Mouse (Mus musculus) midbrain, embryonic 12.5 days (tissue): ENCODE measurements around the gene Nhlrc4. TPM values are rescaled to one million over a fixed set of nuclear protein-coding genes. Genes with fewer than 3 reads are reported as not detected.
A peak's percentile ranks its signal among the peaks of the same experiment; 100 is the strongest.

ENCODE experiments used
- ATAC-seq: fragments of 200-750 bp; cut with Nextera tagmentation; 2 replicates; pipeline ENCODE4 v1.8.0; 2017; ENCODE audit warnings: low read depth, moderate TSS enrichment, moderate library complexity; ENCODE audit not compliant: low FRiP score
- H3K27ac ChIP-seq: fragments of 300-500 bp; sonication (generic); replicated peaks from 2 replicates; pipeline ENCODE4 v1.5.1; 2016; ENCODE audit warnings: mild to moderate bottlenecking
- H3K27me3 ChIP-seq: fragments of 300-500 bp; sonication (generic); 2 replicates; pipeline ENCODE4 v1.6.1; 2016; ENCODE audit warnings: mild to moderate bottlenecking
- H3K36me3 ChIP-seq: fragments of 300-500 bp; sonication (generic); 2 replicates; pipeline ENCODE4 v1.6.1; 2016
- H3K4me1 ChIP-seq: fragments of 300-500 bp; sonication (generic); 2 replicates; pipeline ENCODE4 v1.6.1; 2016
- H3K4me2 ChIP-seq: fragments of 300-500 bp; sonication (generic); replicated peaks from 2 replicates; pipeline ENCODE4 v1.6.1; 2016; ENCODE audit warnings: mild to moderate bottlenecking, moderate library complexity
- H3K4me3 ChIP-seq: fragments of 300-500 bp; sonication (generic); 2 replicates; pipeline ENCODE4 v1.5.1; 2016; ENCODE audit warnings: mild to moderate bottlenecking
- H3K9ac ChIP-seq: fragments of 300-500 bp; sonication (generic); replicated peaks from 2 replicates; pipeline ENCODE4 v1.6.1; 2016; ENCODE audit warnings: mild to moderate bottlenecking, moderate library complexity
- H3K9me3 ChIP-seq: fragments of 300-500 bp; sonication (generic); 2 replicates; pipeline ENCODE4 v1.6.1; 2016; ENCODE audit warnings: mild to moderate bottlenecking
- WGBS: fragments of 180-500 bp; shearing (Covaris S2); methylation state at CpG from one replicate; pipeline ENCODE4 v1.1.7; 2016; 5-methylcytosine and 5-hydroxymethylcytosine counted together
- polyA plus RNA-seq: library from polyadenylated mRNA; unstranded; fragments of >200 nt; fragmentation: Nextera tagmentation; extraction: Ambion mirVana; gene quantifications from 2 replicates; pipeline ENCODE4 v1.2.1, GENCODE M21; 2016

Nhlrc4 gene
- polyA plus RNA-seq = 0.26 and 0.61 TPM in 2 replicates

DNA sequence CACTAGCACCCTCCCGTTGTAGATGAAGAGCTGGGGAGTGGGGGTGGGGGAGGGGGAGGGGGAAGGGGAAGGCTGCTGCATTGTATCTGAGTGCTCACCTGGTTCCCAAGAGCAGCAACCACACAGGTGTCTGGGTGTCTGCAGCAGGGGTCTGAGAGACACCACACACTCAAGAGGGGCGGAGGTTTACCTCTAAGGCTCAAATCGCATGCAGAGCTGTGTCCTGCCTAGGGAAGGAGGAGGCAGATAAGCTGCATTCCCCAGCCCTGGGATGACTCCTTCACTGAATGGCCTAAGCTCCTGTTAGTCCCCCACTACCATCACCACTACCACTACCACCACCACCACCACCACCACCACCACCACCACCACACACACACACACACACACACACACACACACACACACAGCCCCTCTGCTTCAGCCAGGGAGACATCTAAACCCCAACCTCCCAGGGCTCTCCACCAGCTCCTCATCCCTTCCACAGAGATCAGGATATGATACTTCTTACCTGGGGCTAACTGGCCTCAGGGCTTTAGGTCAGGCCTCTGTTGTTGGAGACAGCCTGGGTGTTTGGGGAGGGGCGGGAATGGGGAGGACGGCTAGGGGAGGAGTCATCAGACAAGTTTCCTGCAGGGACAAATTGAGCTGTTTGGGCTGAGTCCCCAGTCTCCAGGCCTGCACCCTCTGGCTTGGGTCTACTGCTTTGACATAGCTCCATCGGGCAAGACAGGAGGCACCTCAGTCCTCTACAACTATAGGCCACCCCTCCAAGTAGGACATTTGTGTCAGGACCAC lies at the start of gene Nhlrc4, which contains the start of gene Pigq:
Gene Nhlrc4, minus strand, starts transcription at position 596 of the 798 bp plus-strand sequence.
Gene Pigq, minus strand, starts transcription at position 571 of the 798 bp plus-strand sequence.
- Histone ChIP-seq H3K4me1 (peaks cover 8% of the 10 kb centered on the region), H3K27ac (no peak within 1 kb of the TSS)

GRCm38 (mm10) chr17:25993489-25993888 lies 48.7 kb upstream of the Nhlrc4 start:
- Histone ChIP-seq H3K27ac (no peak overlapping the region), H3K4me3 (no peak overlapping the region), H3K4me1 (no peaks in the 10 kb centered on the region), H3K4me2 (no peak overlapping the region), H3K9me3 (no peaks in the 10 kb centered on the region), H3K27me3 (no peaks in the 10 kb centered on the region), H3K9ac (no peak overlapping the region), H3K36me3 (peaks cover 92% of the 10 kb centered on the region)
- 90% methylated on average over 3 of the region's 3 CpGs for WGBS
- no peak for ATAC-seq

More for the DNA sequence above, at the start of gene Nhlrc4, which contains the start of gene Pigq:
- no peak within 1 kb of the TSS for H3K4me2 ChIP-seq
- WGBS = 55% methylated on average over 6 of the region's 6 CpGs
- H3K27me3 ChIP-seq = peaks cover 5% of the 10 kb centered on the region
- H3K9ac ChIP-seq = no peak within 1 kb of the TSS
- ATAC-seq = no peak
- no peaks in the 10 kb centered on the region for H3K36me3 ChIP-seq
- H3K9me3 ChIP-seq = no peaks in the 10 kb centered on the region
- no peak within 1 kb of the TSS for H3K4me3 ChIP-seq

DNA sequence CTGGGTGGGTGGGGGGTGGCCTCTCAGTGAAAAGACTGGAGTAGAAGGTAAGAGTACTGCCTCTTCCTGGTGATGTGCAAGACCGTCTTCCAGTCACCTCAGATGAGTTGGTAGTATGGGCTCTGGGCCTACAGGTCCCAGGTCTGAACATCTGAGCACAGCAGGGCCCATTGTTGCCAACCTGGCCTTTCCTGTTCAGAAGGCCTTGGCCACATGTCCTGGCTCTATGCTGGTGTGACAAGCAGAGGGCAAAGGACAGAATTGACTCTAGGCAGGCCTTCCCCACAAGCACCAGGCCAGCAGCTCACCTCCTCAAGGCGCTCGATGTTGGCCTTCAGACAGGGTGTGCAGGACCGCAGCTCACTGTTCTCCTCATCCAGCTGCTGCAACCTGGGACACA lies 47.5 kb upstream of the Nhlrc4 start:
- no peaks in the 10 kb centered on the region for H3K4me1 ChIP-seq
- no peaks in the 10 kb centered on the region for H3K9me3 ChIP-seq
- no peak overlapping the region for H3K27ac ChIP-seq
- H3K27me3 ChIP-seq = no peaks in the 10 kb centered on the region
- no peak overlapping the region for H3K4me3 ChIP-seq
- no peak for ATAC-seq
- peaks cover 84% of the 10 kb centered on the region for H3K36me3 ChIP-seq
- no peak overlapping the region for H3K9ac ChIP-seq
- no peak overlapping the region for H3K4me2 ChIP-seq
- 95% methylated on average over 4 of the region's 4 CpGs for WGBS

DNA sequence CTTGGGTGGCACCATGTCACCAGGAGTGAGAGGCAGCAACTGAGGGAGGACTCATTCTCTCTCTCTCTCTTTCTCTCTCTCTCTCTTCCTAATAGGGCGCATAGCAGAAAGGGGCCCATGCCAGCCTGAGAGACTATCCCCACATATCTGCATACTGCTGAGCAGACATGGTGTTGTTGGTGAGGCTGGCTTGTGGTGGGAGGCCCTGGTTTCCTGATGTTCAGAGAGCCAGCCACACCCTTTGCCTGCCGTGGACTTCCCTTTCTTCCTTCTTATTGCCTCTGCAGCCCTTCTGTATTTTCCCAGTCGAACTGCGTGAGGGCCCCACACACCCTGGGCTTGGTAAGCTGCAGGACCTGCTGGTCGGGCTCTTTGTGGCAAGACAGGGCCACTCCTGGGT lies 45.6 kb upstream of the Nhlrc4 start:
- no peaks in the 10 kb centered on the region for H3K27me3 ChIP-seq
- ATAC-seq = no peak
- no peak overlapping the region for H3K27ac ChIP-seq
- H3K4me2 ChIP-seq = no peak overlapping the region
- H3K9ac ChIP-seq = no peak overlapping the region
- H3K9me3 ChIP-seq = no peaks in the 10 kb centered on the region
- H3K4me3 ChIP-seq = no peak overlapping the region
- no peaks in the 10 kb centered on the region; the same call in 1 of the 2 replicates for H3K4me1 ChIP-seq
- peaks cover 70% of the 10 kb centered on the region for H3K36me3 ChIP-seq
- 89% methylated on average over 5 of the region's 5 CpGs for WGBS

DNA sequence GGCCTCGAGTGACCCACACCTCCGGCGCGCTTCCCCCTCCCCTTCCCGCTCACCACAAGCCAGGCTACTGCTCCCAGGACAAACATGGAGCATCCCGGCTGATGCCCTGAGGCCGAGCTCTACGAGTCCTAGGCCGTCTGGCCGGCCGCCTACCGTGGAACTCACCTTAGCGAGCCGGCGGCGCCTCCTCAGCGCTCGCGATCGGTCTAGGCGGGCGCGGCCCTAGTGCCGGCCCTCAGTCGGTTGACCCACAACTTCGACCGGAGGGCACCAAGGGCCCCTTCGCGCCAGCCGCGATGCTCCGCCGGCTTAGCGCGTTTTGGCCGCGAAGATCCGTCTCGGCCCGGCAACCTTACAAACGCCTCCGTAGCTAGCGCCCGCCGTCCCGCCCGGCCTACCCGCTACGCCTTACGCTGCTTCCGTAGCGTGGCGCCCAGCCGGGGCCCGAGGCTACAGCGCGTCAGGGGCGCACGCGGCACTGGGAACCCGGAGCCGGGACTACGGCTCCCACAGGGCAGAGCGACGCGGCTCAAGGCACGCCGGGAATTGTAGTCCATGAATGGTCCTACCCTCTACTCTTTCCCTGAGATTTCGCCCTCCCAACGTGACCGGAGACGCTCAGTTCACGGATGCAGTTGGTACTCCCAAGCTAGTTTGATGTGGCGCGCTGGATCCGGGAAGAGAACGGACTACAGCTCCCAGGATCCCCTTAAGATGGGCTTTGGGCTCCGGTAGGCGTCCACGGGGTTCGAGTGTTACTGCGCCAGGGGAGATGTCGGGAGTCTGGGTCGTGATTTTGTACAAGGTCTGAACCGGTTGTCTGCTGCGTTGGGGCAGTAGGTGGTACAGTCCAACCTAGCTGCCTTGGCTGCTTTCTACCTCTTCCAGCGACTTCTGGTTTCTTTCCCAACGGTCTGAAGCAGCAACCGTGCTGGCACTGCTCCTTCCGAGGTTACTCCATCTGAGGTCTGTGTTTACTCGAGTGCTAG lies 40.8 kb upstream of the Nhlrc4 start, which contains the start of gene Capn15:
Gene Capn15, minus strand, starts transcription at position 491 of the 989 bp plus-strand sequence.
- Histone ChIP-seq H3K9ac (peak within 1 kb of the TSS; percentile 86), H3K27me3 (no peaks in the 10 kb centered on the region), H3K4me3 (peak within 1 kb of the TSS; percentile 84), H3K9me3 (no peaks in the 10 kb centered on the region), H3K4me2 (peak within 1 kb of the TSS; percentile 93), H3K27ac (peak within 1 kb of the TSS; percentile 89), H3K36me3 (peaks cover 24% of the 10 kb centered on the region), H3K4me1 (peaks cover 19% of the 10 kb centered on the region)
- under 1% methylated on average over 91 of the region's 91 CpGs for WGBS
- ATAC-seq = peak; percentile 99

DNA sequence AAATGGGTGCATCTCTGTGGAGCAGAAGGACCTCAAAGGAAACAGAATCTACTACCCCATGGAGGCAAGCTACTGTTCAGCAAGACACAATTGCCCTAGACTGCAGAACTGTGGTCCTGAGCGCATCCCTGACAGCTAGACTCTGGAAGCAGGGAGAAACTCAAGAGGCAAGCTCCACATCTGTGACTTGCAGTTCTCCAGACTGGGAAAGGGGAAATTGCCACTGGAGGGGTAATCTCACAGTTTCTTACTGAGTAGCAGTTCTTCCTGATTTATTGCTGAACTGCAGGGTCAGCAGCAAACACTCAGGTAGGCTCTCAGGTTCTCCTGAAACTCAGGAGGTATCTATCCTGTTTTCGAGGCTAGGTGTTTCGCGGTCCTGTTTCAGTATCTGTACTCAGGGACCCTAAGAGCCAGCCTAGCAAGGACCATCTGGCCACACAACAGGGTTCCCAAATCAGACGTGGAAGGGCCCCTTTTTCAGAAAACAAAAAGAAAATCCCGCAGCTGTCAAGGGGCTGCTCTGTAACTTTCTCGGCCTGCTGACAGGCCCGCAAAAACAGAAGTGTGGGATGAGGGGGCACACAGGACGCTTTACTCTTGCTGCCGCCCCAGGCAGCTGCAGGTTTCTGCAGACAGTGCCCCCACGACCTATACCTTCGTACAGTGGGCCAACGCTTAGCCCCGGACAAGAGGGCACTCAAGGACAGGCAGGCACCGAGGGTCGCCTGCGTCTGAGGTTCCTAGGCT lies 40.0 kb upstream of the Nhlrc4 start:
- Histone ChIP-seq H3K36me3 (peaks cover 15% of the 10 kb centered on the region), H3K27me3 (no peaks in the 10 kb centered on the region), H3K4me1 (peaks cover 19% of the 10 kb centered on the region), H3K9ac (peak overlapping the region; percentile 86), H3K4me3 (peak overlapping the region; percentile 84), H3K27ac (peak overlapping the region; percentile 89), H3K9me3 (no peaks in the 10 kb centered on the region), H3K4me2 (peak overlapping the region; percentile 93)
- 13% methylated on average over 17 of the region's 17 CpGs for WGBS
- no peak for ATAC-seq

DNA sequence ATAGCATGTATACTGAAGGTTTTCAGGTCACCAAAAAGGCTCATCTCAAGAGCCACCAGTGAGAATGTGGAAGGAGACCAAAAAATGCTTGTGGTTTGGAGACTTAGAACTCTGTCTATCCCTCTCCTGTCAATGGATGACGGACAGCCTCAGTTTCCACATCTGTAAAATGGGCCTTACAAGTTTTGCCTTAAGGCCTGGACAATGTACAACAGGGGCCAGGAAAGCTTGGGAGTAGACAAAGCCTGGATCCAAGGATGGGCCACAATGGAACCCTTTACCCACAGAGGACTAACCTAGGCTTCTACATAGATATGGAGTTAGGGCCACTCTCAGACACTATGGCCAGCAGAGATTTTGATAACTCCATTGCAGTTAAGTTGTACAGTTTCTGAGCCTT lies 39.3 kb upstream of the Nhlrc4 start:
- Histone ChIP-seq H3K4me1 (peaks cover 19% of the 10 kb centered on the region), H3K4me2 (peak overlapping the region; percentile 93), H3K36me3 (peaks cover 10% of the 10 kb centered on the region; the same call in 1 of the 2 replicates), H3K9ac (peak overlapping the region; percentile 86; the same call in 1 of the 2 replicates), H3K9me3 (no peaks in the 10 kb centered on the region), H3K4me3 (peak overlapping the region; percentile 84), H3K27me3 (no peaks in the 10 kb centered on the region), H3K27ac (no peak overlapping the region)
- ATAC-seq = no peak
- WGBS = 100% methylated on average over 1 of the region's 1 CpGs

GRCm38 (mm10) chr17:25982913-25983312 lies 38.2 kb upstream of the Nhlrc4 start:
- 90% methylated on average over 3 of the region's 3 CpGs for WGBS

GRCm38 (mm10) chr17:25980854-25981253 lies 36.1 kb upstream of the Nhlrc4 start:
- Histone ChIP-seq H3K27ac (no peak overlapping the region), H3K27me3 (no peaks in the 10 kb centered on the region), H3K4me2 (no peak overlapping the region), H3K4me3 (no peak overlapping the region), H3K36me3 (no peaks in the 10 kb centered on the region), H3K4me1 (peaks cover 19% of the 10 kb centered on the region), H3K9ac (no peak overlapping the region), H3K9me3 (no peaks in the 10 kb centered on the region)
- WGBS = 90% methylated on average over 5 of the region's 5 CpGs
- no peak for ATAC-seq

More at GRCm38 (mm10) chr17:25982913-25983312, 38.2 kb upstream of the Nhlrc4 start:
- H3K9me3 ChIP-seq = no peaks in the 10 kb centered on the region
- no peaks in the 10 kb centered on the region for H3K27me3 ChIP-seq
- H3K4me1 ChIP-seq = peaks cover 19% of the 10 kb centered on the region
- no peaks in the 10 kb centered on the region for H3K36me3 ChIP-seq
- H3K27ac ChIP-seq = no peak overlapping the region
- no peak overlapping the region for H3K4me3 ChIP-seq
- no peak for ATAC-seq
- no peak overlapping the region for H3K9ac ChIP-seq
- no peak overlapping the region for H3K4me2 ChIP-seq

GRCm38 (mm10) chr17:25979829-25980738 lies 35.3 kb upstream of the Nhlrc4 start:
- H3K27ac ChIP-seq = no peak overlapping the region
- no peak overlapping the region for H3K4me3 ChIP-seq
- H3K27me3 ChIP-seq = no peaks in the 10 kb centered on the region
- no peak for ATAC-seq
- no peak overlapping the region for H3K4me2 ChIP-seq
- H3K36me3 ChIP-seq = no peaks in the 10 kb centered on the region
- 92% methylated on average over 5 of the region's 5 CpGs for WGBS
- no peak overlapping the region for H3K9ac ChIP-seq
- H3K9me3 ChIP-seq = no peaks in the 10 kb centered on the region
- peaks cover 19% of the 10 kb centered on the region for H3K4me1 ChIP-seq
